Mouse (Mus musculus): ENCODE data around the gene Bbs7.

- TF ChIP-seq FLI1 (IDR thresholded peaks at IDR 0.05; ENCODE audit: low read length) (no peak), GATA1 (IDR thresholded peaks at IDR 0.05; ENCODE audit: borderline replicate concordance, low read length) (no peak)
Observed at GRCm38 (mm10) chr3:36551851-36552384, 61.4 kb downstream of the Bbs7 start.

All from megakaryocyte, embryonic 14.5 days (primary cell).